Mouse (Mus musculus): ENCODE results near the gene Myo3b. TPM values are rescaled to one million over a fixed set of nuclear protein-coding genes. Genes with fewer than 3 reads are reported as not detected.

The Myo3b gene
- polyA plus RNA-seq, 1 experiment from 2014 or later = 0.21 TPM

DNA sequence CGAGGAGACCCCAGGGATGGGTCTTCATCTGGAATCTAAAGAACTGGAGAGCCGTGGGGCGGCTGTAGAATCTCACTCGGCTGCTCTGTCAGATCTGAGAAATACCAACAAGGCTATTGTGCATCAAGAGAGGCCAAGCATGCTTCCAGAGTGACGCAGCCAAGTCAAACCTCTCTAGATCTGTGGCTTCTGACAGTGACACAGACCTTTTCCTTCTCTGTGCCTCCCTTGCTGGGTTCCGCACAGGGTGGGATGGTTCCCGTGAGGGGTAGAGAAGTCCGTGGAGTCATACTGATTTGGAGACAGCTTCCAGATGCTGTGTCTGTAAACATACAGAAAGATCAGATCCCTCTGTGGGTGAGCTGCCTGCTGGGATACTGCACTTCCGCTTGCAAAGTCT lies 298.9 kb downstream of the Myo3b start:
- H3K27ac ChIP-seq = peak overlapping the region; percentile 66
- no peaks in the 10 kb centered on the region for H3K36me3 ChIP-seq
- H3K4me3 ChIP-seq (replicated peaks) = no peak overlapping the region
- H3K27me3 ChIP-seq (replicated peaks) = no peaks in the 10 kb centered on the region
- H3K9ac ChIP-seq = no peak overlapping the region
- ATAC-seq = peak; percentile 55
- H3K4me2 ChIP-seq (replicated peaks) = peak overlapping the region; percentile 17
- peaks cover 19% of the 10 kb centered on the region for H3K4me1 ChIP-seq (replicated peaks)
- whole genome bisulfite sequencing = 15% methylated on average over 9 of the region's 9 CpGs
- no peaks in the 10 kb centered on the region for H3K9me3 ChIP-seq

GRCm38 (mm10) chr2:70339061-70339460 lies 300.1 kb downstream of the Myo3b start:
- H3K4me3 ChIP-seq (replicated peaks) = no peak overlapping the region
- WGBS = 72% methylated on average over 7 of the region's 7 CpGs

DNA sequence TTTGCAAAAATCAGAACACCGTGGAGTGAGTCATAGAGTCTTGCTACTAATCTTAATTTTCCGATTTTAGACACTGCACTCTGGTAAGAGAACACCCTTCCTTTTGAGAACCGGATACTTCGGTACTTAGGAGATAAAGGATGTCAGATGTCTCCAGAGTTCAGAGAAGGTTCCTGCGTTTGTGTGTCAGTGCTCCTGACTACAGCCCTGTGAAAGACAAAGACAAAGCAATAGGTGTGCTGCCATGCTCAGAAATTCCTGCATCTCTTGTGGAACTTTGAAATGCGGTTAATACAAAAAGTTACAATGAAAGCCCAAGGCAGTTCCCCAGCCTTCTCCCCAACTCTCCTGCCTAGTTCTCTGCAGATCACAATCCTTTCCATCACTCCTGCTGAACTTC lies 300.6 kb downstream of the Myo3b start:
- H3K9ac ChIP-seq = no peak overlapping the region
- no peak overlapping the region for H3K4me2 ChIP-seq (replicated peaks)
- no peaks in the 10 kb centered on the region for H3K27me3 ChIP-seq (replicated peaks)
- no peak overlapping the region for H3K27ac ChIP-seq
- 66% methylated on average over 6 of the region's 6 CpGs for WGBS
- no peaks in the 10 kb centered on the region for H3K9me3 ChIP-seq
- H3K36me3 ChIP-seq = no peaks in the 10 kb centered on the region
- H3K4me1 ChIP-seq (replicated peaks) = peaks cover 19% of the 10 kb centered on the region
- no peak overlapping the region for H3K4me3 ChIP-seq (replicated peaks)
- ATAC-seq = no peak

More at GRCm38 (mm10) chr2:70339061-70339460, 300.1 kb downstream of the Myo3b start:
- no peak overlapping the region for H3K9ac ChIP-seq
- H3K4me2 ChIP-seq (replicated peaks) = no peak overlapping the region
- peaks cover 19% of the 10 kb centered on the region for H3K4me1 ChIP-seq (replicated peaks)
- H3K36me3 ChIP-seq = no peaks in the 10 kb centered on the region
- no peaks in the 10 kb centered on the region for H3K27me3 ChIP-seq (replicated peaks)
- H3K27ac ChIP-seq = 0 out of 2 replicates have a peak overlapping the region, but pooled peaks have one; percentile 32
- no peak for ATAC-seq
- H3K9me3 ChIP-seq = no peaks in the 10 kb centered on the region

- H3K36me3 ChIP-seq = no peaks in the 10 kb centered on the region
- no peak overlapping the region for H3K4me3 ChIP-seq (replicated peaks)
- ATAC-seq = no peak
- no peak overlapping the region for H3K27ac ChIP-seq
- WGBS = 77% methylated on average over 8 of the region's 8 CpGs
- no peaks in the 10 kb centered on the region for H3K27me3 ChIP-seq (replicated peaks)
- H3K4me1 ChIP-seq (replicated peaks) = peaks cover 15% of the 10 kb centered on the region
- no peak overlapping the region for H3K9ac ChIP-seq
- H3K9me3 ChIP-seq = no peaks in the 10 kb centered on the region
- no peak overlapping the region for H3K4me2 ChIP-seq (replicated peaks)
These were observed 301.3 kb downstream of the Myo3b start for GRCm38 (mm10) chr2:70340224-70340623.

DNA sequence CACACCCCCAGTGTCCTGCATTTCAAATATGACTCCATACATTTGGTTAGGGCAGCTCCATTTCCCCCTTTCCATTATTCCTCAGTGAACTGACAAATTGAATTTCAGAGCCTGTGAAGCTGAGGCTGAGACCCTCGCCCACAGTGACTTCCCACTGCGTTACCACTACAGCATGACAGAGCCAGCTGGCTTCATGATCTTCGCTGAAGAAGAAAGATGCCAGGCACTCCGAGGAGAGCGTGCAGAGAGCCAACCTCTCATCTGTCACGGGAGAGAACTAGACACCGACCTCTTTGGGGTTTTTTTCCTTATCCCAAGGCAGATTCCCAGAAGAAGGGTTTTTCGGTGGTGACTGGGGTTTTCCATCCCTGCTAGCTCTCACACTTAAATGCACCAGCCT lies 306.2 kb downstream of the Myo3b start:
- WGBS = 72% methylated on average over 8 of the region's 8 CpGs
- H3K27ac ChIP-seq = no peak overlapping the region
- H3K27me3 ChIP-seq (replicated peaks) = no peaks in the 10 kb centered on the region
- no peaks in the 10 kb centered on the region for H3K4me1 ChIP-seq (replicated peaks)
- H3K4me2 ChIP-seq (replicated peaks) = no peak overlapping the region
- H3K36me3 ChIP-seq = no peaks in the 10 kb centered on the region
- no peak for ATAC-seq
- no peak overlapping the region for H3K4me3 ChIP-seq (replicated peaks)
- no peak overlapping the region for H3K9ac ChIP-seq
- no peaks in the 10 kb centered on the region for H3K9me3 ChIP-seq

DNA sequence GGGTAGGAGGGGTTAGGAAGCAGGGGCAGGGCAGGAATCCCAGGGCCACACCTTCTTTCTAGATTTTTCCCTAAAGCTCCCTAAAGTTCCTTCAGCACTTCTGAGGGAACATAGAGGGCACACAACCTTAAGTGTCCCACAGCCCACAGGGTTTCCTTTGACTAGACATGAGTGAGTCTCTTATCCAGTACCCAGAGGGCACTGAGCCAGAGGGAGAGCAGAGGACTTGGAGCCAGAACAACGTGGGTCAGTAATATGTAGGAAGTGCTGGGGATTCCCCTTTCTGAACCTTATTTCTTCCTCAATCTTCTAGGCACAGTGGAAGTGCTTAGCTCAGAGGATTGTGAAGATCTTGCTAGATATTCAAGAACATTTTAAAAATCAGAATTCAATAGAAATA lies 308.6 kb downstream of the Myo3b start:
- Histone ChIP-seq H3K36me3 (no peaks in the 10 kb centered on the region), H3K4me3 (replicated peaks) (no peak overlapping the region), H3K9me3 (no peaks in the 10 kb centered on the region), H3K9ac (no peak overlapping the region), H3K27me3 (replicated peaks) (no peaks in the 10 kb centered on the region), H3K4me2 (replicated peaks) (no peak overlapping the region), H3K27ac (no peak overlapping the region), H3K4me1 (replicated peaks) (no peaks in the 10 kb centered on the region)
- no peak for ATAC-seq
- WGBS = 14% methylated on average over 1 of the region's 1 CpGs

- no peak overlapping the region for H3K4me2 ChIP-seq (replicated peaks)
- no peaks in the 10 kb centered on the region for H3K4me1 ChIP-seq (replicated peaks)
- H3K27ac ChIP-seq = no peak overlapping the region
- H3K9ac ChIP-seq = no peak overlapping the region
- ATAC-seq = no peak
- H3K4me3 ChIP-seq (replicated peaks) = no peak overlapping the region
- no peaks in the 10 kb centered on the region for H3K9me3 ChIP-seq
- no peaks in the 10 kb centered on the region for H3K27me3 ChIP-seq (replicated peaks)
- no peaks in the 10 kb centered on the region for H3K36me3 ChIP-seq
- 68% methylated on average over 11 of the region's 11 CpGs for WGBS
These were observed 310.0 kb downstream of the Myo3b start for GRCm38 (mm10) chr2:70348793-70349553.

DNA sequence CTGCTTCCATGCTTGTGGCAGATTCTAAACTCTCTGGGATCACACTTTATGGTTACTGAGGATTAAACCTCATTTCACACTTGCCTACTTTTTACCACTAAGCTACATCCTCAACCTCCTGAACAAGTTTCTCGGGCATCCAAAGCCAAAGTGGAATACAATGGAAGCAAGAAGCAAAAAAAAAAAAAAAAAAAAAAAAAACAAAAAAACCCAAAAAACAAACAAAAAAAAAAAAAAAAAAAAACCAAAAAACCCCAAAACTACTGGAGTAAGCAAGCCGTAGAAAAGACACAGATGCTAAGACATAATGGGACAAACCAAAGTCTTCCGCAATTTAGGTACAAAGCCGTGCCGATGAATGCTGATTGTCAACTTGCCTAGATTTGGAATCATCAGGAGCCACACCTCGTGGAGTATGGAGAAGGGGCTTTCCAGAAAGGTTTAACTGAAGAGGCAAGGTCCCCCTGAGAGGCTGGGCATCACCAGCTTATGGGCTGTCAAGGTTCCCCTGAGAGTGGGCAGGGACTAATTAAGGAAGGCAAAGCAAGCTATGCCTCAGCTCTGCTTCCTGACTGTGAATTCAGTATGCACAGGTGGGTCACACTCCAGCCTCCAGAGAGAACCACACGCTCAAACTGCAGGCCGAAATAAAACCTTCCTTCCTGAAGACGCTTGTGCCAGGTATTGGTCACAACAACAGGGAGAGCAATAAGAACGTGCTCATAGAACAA lies 313.7 kb downstream of the Myo3b start:
- 86% methylated on average over 10 of the region's 10 CpGs for WGBS
- Histone ChIP-seq H3K36me3 (no peaks in the 10 kb centered on the region), H3K9me3 (no peaks in the 10 kb centered on the region), H3K4me3 (replicated peaks) (no peak overlapping the region), H3K4me1 (replicated peaks) (no peaks in the 10 kb centered on the region), H3K27me3 (replicated peaks) (no peaks in the 10 kb centered on the region), H3K4me2 (replicated peaks) (no peak overlapping the region), H3K27ac (no peak overlapping the region), H3K9ac (no peak overlapping the region)
- no peak for ATAC-seq

GRCm38 (mm10) chr2:70354056-70354455 lies 315.1 kb downstream of the Myo3b start:
- no peak overlapping the region for H3K9ac ChIP-seq
- WGBS = 91% methylated on average over 4 of the region's 4 CpGs
- H3K9me3 ChIP-seq = no peaks in the 10 kb centered on the region
- no peak for ATAC-seq
- H3K27ac ChIP-seq = no peak overlapping the region
- no peak overlapping the region for H3K4me2 ChIP-seq (replicated peaks)
- H3K4me1 ChIP-seq (replicated peaks) = no peaks in the 10 kb centered on the region
- H3K4me3 ChIP-seq (replicated peaks) = no peak overlapping the region
- no peaks in the 10 kb centered on the region for H3K27me3 ChIP-seq (replicated peaks)
- H3K36me3 ChIP-seq = no peaks in the 10 kb centered on the region

GRCm38 (mm10) chr2:70355026-70355425 lies 316.1 kb downstream of the Myo3b start:
- no peaks in the 10 kb centered on the region for H3K27me3 ChIP-seq (replicated peaks)
- WGBS = 88% methylated on average over 2 of the region's 2 CpGs
- ATAC-seq = no peak
- no peaks in the 10 kb centered on the region for H3K36me3 ChIP-seq
- H3K4me3 ChIP-seq (replicated peaks) = no peak overlapping the region
- H3K4me1 ChIP-seq (replicated peaks) = no peaks in the 10 kb centered on the region
- H3K9me3 ChIP-seq = no peaks in the 10 kb centered on the region
- H3K9ac ChIP-seq = no peak overlapping the region
- no peak overlapping the region for H3K4me2 ChIP-seq (replicated peaks)
- no peak overlapping the region for H3K27ac ChIP-seq

DNA sequence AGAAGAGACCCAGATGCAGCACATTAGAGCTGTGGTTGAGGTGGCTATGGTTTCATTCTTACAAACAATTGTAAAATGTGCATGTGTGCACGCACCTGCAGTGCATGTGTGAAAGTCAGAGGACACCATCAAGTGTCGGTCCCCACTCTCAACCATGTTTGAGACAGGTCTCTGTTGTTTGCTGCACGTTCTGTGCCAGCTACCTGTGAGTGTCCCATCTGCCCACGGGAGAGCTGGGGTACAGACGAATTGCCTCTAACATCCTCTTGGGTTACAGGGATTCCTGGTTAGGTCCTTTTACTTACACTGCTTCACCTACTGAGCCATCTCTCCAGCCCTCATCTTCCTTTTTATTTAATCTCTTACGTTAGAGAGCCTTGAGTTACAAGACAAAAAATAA lies 330.5 kb downstream of the Myo3b start:
- Histone ChIP-seq H3K4me3 (replicated peaks) (no peak overlapping the region), H3K9ac (no peak overlapping the region), H3K4me2 (replicated peaks) (no peak overlapping the region), H3K9me3 (no peaks in the 10 kb centered on the region), H3K27me3 (replicated peaks) (no peaks in the 10 kb centered on the region), H3K4me1 (replicated peaks) (no peaks in the 10 kb centered on the region), H3K36me3 (no peaks in the 10 kb centered on the region), H3K27ac (no peak overlapping the region)
- no peak for ATAC-seq
- WGBS = 90% methylated on average over 6 of the region's 6 CpGs

DNA sequence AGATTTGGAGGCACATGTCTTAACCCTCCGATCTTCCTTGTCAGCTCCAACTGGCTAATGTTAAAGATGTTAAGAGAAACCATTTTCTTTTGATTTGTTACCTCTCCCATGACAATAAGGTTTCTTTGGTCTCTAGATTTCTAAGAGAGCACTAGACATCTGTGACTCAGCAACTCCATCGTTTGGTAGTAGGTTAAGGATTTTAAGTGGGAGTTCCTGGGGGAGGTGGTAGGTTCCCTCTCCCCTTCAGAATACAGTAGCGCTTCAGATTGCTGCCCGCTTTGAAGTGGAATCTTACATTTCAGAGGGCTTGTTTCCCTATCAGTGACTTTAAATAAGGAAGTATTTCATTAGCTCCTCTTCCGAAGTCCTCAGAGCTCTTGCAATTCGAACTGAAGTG lies 340.4 kb downstream of the Myo3b start:
- Histone ChIP-seq H3K9me3 (no peaks in the 10 kb centered on the region), H3K4me3 (replicated peaks) (no peak overlapping the region), H3K9ac (no peak overlapping the region), H3K27ac (no peak overlapping the region), H3K36me3 (no peaks in the 10 kb centered on the region), H3K4me1 (replicated peaks) (0 out of 2 replicates have a peak, but pooled peaks cover 3% of the 10 kb centered on the region), H3K27me3 (replicated peaks) (no peaks in the 10 kb centered on the region), H3K4me2 (replicated peaks) (no peak overlapping the region)
- no peak for ATAC-seq
- WGBS = 48% methylated on average over 6 of the region's 6 CpGs
